Mouse (Mus musculus) liver, embryonic 13.5 days (tissue): ENCODE measurements around the gene Anp32a. TPM values are rescaled to one million over a fixed set of nuclear protein-coding genes. Genes with fewer than 3 reads are reported as not detected.

Experiments
- ATAC-seq: fragments of 200-750 bp; cut with Nextera tagmentation; 2 replicates; pipeline ENCODE4 v1.8.0; 2017; ENCODE audit warnings: low read depth, mild to moderate bottlenecking, moderate number of reproducible peaks, moderate library complexity
- DNase-seq: peaks from one replicate; pipeline ENCODE4 v3.0.0; 2022
- H3K27ac ChIP-seq: fragments of 300-500 bp; sonication (generic); 2 replicates; pipeline ENCODE4 v1.5.1; 2015; ENCODE audit warnings: moderate library complexity, mild to moderate bottlenecking, inconsistent platforms
- H3K27me3 ChIP-seq: fragments of 300-500 bp; sonication (generic); 2 replicates; pipeline ENCODE4 v1.6.1; 2015; ENCODE audit warnings: mild to moderate bottlenecking, inconsistent platforms
- H3K36me3 ChIP-seq: fragments of 300-500 bp; sonication (generic); 2 replicates; pipeline ENCODE4 v1.6.1; 2015; ENCODE audit warnings: mild to moderate bottlenecking, inconsistent platforms
- H3K4me1 ChIP-seq: fragments of 300-500 bp; sonication (generic); replicated peaks from 2 replicates; pipeline ENCODE4 v1.6.1; 2015; ENCODE audit warnings: inconsistent platforms
- H3K4me2 ChIP-seq: fragments of 300-500 bp; sonication (generic); 2 replicates; pipeline ENCODE4 v1.6.1; 2015; ENCODE audit warnings: inconsistent platforms, mild to moderate bottlenecking, moderate library complexity
- H3K4me3 ChIP-seq: fragments of 300-500 bp; sonication (generic); replicated peaks from 2 replicates; pipeline ENCODE4 v1.5.1; 2015; ENCODE audit warnings: mild to moderate bottlenecking, inconsistent platforms
- H3K9ac ChIP-seq: fragments of 300-500 bp; sonication (generic); 2 replicates; pipeline ENCODE4 v1.6.1; 2015; ENCODE audit warnings: mild to moderate bottlenecking, inconsistent platforms
- H3K9me3 ChIP-seq: fragments of 300-500 bp; sonication (generic); replicated peaks from 2 replicates; pipeline ENCODE4 v1.6.1; 2016; ENCODE audit warnings: inconsistent platforms
- WGBS: fragments of 180-500 bp; shearing (Covaris S2); methylation state at CpG from one replicate; pipeline ENCODE4 v1.1.7; 2015; ENCODE audit not compliant: insufficient replicate concordance; 5-methylcytosine and 5-hydroxymethylcytosine counted together
- polyA plus RNA-seq: library from polyadenylated mRNA; unstranded; fragments of >200 nt; fragmentation: Nextera tagmentation; extraction: Ambion mirVana; gene quantifications from 2 replicates; pipeline ENCODE4 v1.2.1, GENCODE M21; 2015

Anp32a gene
- 102 and 117 TPM in 2 replicates for polyA plus RNA-seq

DNA sequence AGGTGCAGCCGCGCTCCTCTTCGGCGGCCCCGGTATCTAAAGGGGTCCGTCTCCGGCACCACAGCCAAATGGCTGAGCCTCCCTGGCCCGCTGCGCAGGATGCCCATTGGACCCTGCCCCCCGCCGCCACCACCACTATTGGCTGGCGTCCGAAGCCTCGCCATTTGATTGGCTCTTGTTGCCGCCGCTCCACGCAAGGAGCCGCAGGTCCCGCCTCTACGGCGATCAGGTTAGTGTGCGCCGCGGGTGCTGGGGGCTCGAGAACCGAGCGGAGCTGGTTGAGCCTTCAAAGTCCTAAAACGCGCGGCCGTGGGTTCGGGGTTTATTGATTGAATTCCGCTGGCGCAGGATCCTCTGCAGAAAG, at the start of gene Anp32a:
TSS of gene Anp32a (plus strand) at position 171 of the 364 bp plus-strand sequence.
- ATAC-seq, result peak; percentile 87
- Histone ChIP-seq H3K36me3 (no peaks in the 10 kb centered on the region), H3K4me3 (peak within 1 kb of the TSS; percentile 91), H3K9ac (peak within 1 kb of the TSS; percentile 92), H3K4me1 (peaks cover 39% of the 10 kb centered on the region), H3K9me3 (no peaks in the 10 kb centered on the region), H3K27ac (peak within 1 kb of the TSS; percentile 95), H3K27me3 (peaks cover 8% of the 10 kb centered on the region; the same call in 1 of the 2 replicates), H3K4me2 (peak within 1 kb of the TSS; percentile 99)
- DNase-seq, result peak; percentile 96
- WGBS, result under 1% methylated on average over 34 of the region's 34 CpGs

DNA sequence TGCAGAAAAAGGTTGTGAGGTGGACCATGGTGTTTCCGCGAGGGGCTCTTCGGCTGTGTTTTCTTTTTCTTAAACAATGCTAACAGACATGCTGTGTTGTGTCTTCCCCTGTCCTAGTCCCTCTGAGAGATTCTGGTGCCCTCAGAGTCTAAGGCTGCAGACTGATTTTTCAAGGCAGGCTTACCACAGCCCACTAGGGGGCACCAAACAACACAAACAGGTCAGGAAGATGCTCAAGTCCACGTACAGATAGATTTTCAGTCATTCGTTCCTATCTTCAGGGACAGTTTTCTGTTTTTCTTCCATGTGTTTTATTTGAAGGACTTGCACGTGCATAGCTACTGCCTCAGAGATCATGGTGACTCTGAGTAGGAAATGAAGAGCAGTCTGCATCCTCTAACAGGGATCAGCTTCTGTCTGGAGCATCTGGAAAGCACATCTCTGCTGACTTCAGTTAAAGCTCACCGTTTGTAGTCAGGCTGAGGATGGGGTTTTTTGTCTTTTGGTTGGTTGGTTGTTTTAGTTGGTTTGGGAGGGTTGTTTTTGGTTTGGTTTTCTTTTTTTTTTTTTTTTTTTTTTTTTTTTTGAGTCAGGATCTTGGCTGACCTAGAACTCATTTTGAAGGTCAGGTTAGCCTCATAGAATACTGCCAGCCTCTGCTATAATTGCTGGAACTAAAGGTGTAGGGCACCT, 45.9 kb upstream of the Anp32a start:
- H3K9ac ChIP-seq, result no peak overlapping the region
- H3K4me1 ChIP-seq, result no peaks in the 10 kb centered on the region
- DNase-seq (peak; percentile 54), ATAC-seq (no peak)
- no peaks in the 10 kb centered on the region for H3K36me3 ChIP-seq
- H3K27ac ChIP-seq, result no peak overlapping the region
- 24% methylated on average over 7 of the region's 7 CpGs for WGBS
- H3K9me3 ChIP-seq, result no peaks in the 10 kb centered on the region
- no peak overlapping the region for H3K4me2 ChIP-seq
- H3K27me3 ChIP-seq, result no peaks in the 10 kb centered on the region
- H3K4me3 ChIP-seq, result no peak overlapping the region

DNA sequence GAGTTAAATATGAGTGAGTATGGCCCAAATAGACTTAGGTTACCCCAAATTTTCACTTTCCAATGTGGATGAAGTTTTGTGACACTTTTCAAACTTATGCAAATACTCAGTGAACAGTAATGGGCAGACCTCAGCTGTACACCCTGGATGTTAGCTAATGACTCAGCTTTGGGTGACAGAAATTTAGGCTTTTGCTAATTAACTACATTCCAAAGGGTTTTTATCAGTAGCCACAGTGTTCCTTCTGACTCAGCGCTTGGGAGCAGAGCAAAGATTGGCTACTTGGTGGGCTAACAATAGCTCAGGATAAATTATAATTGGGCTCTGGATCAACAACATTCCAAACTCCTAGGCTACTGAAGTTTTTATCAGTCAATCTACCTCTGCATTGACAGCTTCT, 44.2 kb upstream of the Anp32a start:
- H3K4me2 ChIP-seq, result no peak overlapping the region
- 78% methylated on average over 1 of the region's 1 CpGs for WGBS
- no peaks in the 10 kb centered on the region for H3K27me3 ChIP-seq
- H3K9ac ChIP-seq, result no peak overlapping the region
- DNase-seq (no peak), ATAC-seq (no peak)
- H3K4me1 ChIP-seq, result no peaks in the 10 kb centered on the region
- H3K9me3 ChIP-seq, result no peaks in the 10 kb centered on the region
- H3K36me3 ChIP-seq, result no peaks in the 10 kb centered on the region
- H3K4me3 ChIP-seq, result no peak overlapping the region
- no peak overlapping the region for H3K27ac ChIP-seq

DNA sequence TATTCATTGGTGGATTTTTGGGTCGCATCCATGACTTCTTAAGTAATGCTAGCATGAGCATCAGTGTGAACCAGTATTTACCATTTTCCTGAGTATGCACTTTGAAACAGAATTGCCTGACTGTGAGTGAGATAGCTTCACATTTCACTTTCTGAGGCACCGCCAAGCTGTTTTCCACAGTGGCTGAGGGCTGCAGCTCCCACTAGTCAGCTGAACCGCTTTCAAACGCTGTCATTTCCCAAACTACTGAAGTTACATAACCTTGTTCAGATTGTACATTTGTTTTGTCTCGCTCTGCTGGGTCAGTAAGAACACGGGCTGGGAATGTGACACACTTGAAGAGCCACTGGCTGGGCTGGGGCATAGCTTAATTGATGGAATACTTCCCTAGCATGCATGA, 25.5 kb upstream of the Anp32a start:
- ATAC-seq, result no peak
- WGBS, result 70% methylated on average over 6 of the region's 6 CpGs

DNA sequence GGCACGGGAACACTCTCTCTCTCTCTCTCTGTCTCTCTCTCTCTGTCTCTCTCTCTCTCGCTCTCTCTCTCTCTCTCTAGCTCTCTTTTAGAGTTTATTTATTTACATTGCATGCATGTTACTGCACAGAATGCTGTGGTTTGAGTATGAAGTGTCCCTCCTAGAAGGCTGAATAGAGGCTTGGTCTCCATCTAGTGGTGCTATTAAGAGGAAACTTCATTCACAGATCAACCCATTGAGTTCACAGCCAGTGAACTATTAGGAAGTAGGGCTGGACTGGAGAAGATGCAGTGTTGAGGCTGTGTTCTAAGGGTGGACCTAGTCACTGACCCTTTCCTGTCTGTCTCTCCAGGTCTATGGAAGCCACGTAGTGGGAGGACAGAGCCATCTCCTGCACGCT, 22.4 kb upstream of the Anp32a start:
- no peaks in the 10 kb centered on the region for H3K4me1 ChIP-seq
- no peak overlapping the region for H3K4me3 ChIP-seq
- DNase-seq (no peak), ATAC-seq (no peak)
- no peaks in the 10 kb centered on the region for H3K36me3 ChIP-seq
- H3K9me3 ChIP-seq, result 0 out of 2 replicates have a peak, but pooled peaks cover 3% of the 10 kb centered on the region
- WGBS, result 51% methylated on average over 4 of the region's 4 CpGs
- H3K27ac ChIP-seq, result no peak overlapping the region
- no peak overlapping the region for H3K9ac ChIP-seq
- H3K27me3 ChIP-seq, result no peaks in the 10 kb centered on the region
- H3K4me2 ChIP-seq, result no peak overlapping the region

More for the DNA sequence above, 25.5 kb upstream of the Anp32a start:
- no peaks in the 10 kb centered on the region for H3K27me3 ChIP-seq
- H3K4me1 ChIP-seq, result no peaks in the 10 kb centered on the region
- no peak for DNase-seq
- no peaks in the 10 kb centered on the region for H3K36me3 ChIP-seq
- no peak overlapping the region for H3K4me3 ChIP-seq
- no peak overlapping the region for H3K27ac ChIP-seq
- no peak overlapping the region for H3K9ac ChIP-seq
- H3K9me3 ChIP-seq, result 0 out of 2 replicates have a peak, but pooled peaks cover 3% of the 10 kb centered on the region
- no peak overlapping the region for H3K4me2 ChIP-seq

DNA sequence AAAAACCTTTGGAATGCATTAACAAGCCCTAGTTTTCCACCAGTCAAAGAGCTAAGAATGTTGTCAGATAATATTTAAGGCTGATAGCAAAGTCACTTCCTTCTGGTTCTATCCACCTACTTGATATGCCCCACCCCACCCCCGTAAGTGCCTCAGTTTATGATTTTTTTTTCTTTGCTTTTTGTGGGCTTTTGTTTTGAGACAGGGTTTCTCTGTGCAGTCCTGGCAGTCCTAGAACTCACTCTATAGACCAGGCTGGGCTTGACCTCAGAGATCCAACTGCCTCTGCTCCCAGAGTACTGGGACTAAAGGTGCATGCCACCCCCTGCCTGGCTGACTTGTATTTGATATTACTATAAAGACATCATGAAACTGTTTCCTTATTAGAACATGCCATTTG, 17.3 kb upstream of the Anp32a start:
- Histone ChIP-seq H3K4me1 (no peaks in the 10 kb centered on the region), H3K4me3 (no peak overlapping the region), H3K36me3 (no peaks in the 10 kb centered on the region), H3K27ac (no peak overlapping the region), H3K9ac (no peak overlapping the region), H3K4me2 (no peak overlapping the region), H3K27me3 (no peaks in the 10 kb centered on the region), H3K9me3 (no peaks in the 10 kb centered on the region)
- ATAC-seq (no peak), DNase-seq (no peak)
- WGBS, result 15% methylated on average over 1 of the region's 1 CpGs

DNA sequence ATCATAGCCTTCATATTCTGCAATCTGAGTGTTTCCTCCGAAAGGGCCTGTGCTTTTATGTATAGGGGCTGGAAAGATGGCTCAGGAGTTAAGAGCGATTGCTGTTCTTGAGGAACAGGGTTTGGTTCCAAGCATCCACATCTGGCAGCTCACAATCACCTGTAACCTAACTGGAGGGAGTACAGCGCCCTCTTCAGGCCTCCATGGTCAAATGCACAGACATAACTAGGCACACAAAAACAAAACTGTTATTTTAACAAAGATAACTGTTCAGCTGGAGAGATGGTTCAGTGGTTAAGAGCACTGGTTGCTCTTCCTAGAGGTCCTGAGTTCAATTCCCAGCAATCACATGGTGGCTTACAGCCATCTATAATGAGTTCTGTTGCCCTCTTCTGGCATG, 15.1 kb upstream of the Anp32a start:
- Histone ChIP-seq H3K36me3 (no peaks in the 10 kb centered on the region), H3K27me3 (no peaks in the 10 kb centered on the region), H3K9ac (no peak overlapping the region), H3K27ac (no peak overlapping the region), H3K9me3 (no peaks in the 10 kb centered on the region), H3K4me2 (no peak overlapping the region), H3K4me3 (no peak overlapping the region), H3K4me1 (no peaks in the 10 kb centered on the region)
- 51% methylated on average over 3 of the region's 3 CpGs for WGBS
- ATAC-seq, result no peak
- DNase-seq, result no peak

DNA sequence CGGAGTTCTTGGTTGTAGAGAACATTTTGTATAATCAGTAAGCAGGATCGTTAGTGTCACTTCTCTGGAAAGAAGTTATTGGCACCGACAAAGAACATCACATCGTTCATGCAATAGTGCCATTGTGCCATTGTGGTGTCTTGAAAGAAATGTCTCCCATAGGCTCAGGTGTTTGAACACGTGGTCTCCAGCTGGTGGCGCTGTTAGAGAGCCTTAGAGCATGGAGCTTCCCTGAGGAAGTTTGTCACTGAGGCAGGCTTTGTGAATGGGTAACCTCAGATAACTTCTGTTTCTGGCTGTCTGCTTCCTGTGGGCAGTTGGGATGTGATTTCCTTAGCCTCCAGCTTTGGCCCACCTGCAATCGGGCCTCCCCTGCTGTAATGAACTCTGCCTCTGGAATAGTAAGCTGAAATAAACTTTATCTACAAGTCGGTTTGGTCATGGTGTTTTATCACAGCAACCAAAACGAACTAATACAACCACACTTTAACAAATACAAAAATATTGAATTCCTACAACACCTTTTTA, 6.7 kb upstream of the Anp32a start:
- Histone ChIP-seq H3K9ac (no peak overlapping the region), H3K4me3 (no peak overlapping the region), H3K36me3 (no peaks in the 10 kb centered on the region), H3K27ac (no peak overlapping the region), H3K9me3 (no peaks in the 10 kb centered on the region), H3K4me2 (no peak overlapping the region), H3K27me3 (no peaks in the 10 kb centered on the region), H3K4me1 (peaks cover 9% of the 10 kb centered on the region)
- no peak for DNase-seq
- no peak for ATAC-seq
- 79% methylated on average over 9 of the region's 9 CpGs for whole genome bisulfite sequencing

DNA sequence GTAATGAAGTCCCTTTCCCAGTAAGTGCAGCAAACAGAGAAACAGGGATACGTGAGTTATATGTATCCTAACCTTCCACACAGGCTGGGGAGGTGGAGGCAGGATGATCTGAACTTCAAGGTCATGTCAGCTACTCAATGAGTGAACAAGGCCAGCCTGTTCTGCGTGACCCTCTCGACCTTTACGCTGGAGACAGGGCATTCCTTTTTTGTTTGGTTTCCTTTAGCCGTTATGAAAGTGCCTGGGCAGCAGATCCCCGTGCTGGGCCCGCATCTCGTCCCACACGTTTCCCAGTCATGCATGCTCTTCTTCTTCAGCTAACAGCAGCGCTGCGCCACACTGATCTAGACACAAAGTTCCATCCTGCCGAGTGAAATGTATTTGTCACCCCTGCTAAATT, 5.7 kb upstream of the Anp32a start:
- 63% methylated on average over 12 of the region's 12 CpGs for WGBS
- H3K9me3 ChIP-seq, result no peaks in the 10 kb centered on the region
- H3K4me2 ChIP-seq, result no peak overlapping the region
- H3K4me1 ChIP-seq, result peaks cover 16% of the 10 kb centered on the region
- no peak overlapping the region for H3K4me3 ChIP-seq
- DNase-seq (no peak), ATAC-seq (no peak)
- H3K36me3 ChIP-seq, result no peaks in the 10 kb centered on the region
- no peak overlapping the region for H3K9ac ChIP-seq
- H3K27ac ChIP-seq, result no peak overlapping the region
- H3K27me3 ChIP-seq, result peaks cover 6% of the 10 kb centered on the region; the same call in 1 of the 2 replicates

DNA sequence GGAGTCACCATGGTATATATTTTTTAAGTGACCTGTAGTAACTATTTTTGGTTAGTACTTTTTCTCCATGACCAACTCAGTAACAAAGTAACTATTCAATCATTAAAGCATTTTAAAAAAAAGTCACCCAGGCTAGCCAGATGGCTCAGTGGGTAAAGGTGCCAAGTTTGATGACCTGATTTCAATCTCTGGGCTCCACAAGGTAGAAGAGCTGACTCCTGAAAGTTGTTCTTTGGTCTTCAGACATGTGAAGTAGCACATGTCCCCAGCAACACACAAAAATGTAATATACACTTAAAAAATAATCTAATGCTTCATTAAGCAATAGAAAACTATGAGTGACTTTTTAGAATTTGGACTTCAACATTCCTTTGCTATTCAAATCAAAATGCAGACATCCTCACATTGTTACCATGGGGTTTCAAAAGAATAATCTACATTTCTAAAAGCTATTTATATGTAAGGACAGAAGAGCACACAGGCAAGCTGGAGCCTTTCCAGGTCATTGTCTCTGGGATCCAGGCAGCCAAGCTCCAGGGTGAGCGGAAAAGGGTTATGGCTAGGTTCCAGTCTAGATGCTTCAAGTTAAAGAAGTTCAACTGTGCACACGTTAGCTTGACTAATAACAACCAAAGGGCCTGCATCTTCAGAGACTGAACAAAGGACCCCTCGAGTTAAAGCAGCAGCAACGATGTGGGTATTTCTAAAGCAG, 3.0 kb upstream of the Anp32a start:
- Histone ChIP-seq H3K36me3 (no peaks in the 10 kb centered on the region), H3K9me3 (no peaks in the 10 kb centered on the region), H3K4me2 (no peak overlapping the region), H3K4me1 (peaks cover 19% of the 10 kb centered on the region), H3K27me3 (peaks cover 8% of the 10 kb centered on the region; the same call in 1 of the 2 replicates), H3K9ac (no peak overlapping the region), H3K27ac (no peak overlapping the region), H3K4me3 (no peak overlapping the region)
- 76% methylated on average over 4 of the region's 4 CpGs for WGBS
- no peak for ATAC-seq
- no peak for DNase-seq

DNA sequence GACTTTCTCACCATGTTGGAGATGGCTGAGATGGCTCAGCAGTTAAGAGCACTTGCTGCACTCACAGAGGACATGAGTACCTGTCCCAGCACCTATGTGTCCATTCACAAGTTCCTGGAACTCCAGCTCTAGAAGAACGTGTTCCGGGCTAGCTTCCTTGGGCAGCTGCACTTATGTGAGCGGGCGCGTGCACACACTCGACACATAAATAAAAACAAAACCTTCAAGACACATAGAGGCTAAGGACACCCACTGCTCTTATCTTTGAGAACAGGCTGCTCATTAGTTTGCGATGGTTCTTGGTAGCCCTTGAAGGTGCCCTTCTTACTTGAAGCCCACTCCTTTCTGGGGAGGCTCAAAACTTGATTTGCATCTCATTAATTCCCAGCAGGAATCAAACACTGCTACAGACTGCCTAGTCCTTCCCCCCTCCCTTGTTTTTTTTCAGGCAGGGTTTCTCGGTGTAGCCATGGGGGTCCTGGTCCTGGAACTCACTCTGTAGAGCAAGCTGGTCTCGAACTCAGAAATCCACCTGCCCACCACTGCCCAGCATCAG, 2.4 kb upstream of the Anp32a start:
- 54% methylated on average over 9 of the region's 9 CpGs for WGBS
- no peak for DNase-seq
- Histone ChIP-seq H3K4me3 (no peak overlapping the region), H3K4me1 (peaks cover 19% of the 10 kb centered on the region), H3K27ac (no peak overlapping the region), H3K27me3 (peaks cover 8% of the 10 kb centered on the region; the same call in 1 of the 2 replicates), H3K9ac (no peak overlapping the region), H3K9me3 (no peaks in the 10 kb centered on the region), H3K4me2 (no peak overlapping the region), H3K36me3 (no peaks in the 10 kb centered on the region)
- ATAC-seq, result no peak
